Mouse (Mus musculus) adrenal gland, adult 18-20 months (tissue): Measurements from ENCODE around the gene Cdipt. TPM values are rescaled to one million over a fixed set of nuclear protein-coding genes. Genes with fewer than 3 reads are reported as not detected.

Experiments
- DNase-seq, 2 experiments: peaks; one replicate each; pipeline ENCODE4 v3.0.0; 2021 to 2022; ENCODE audit warnings: low spot score in 2 of 2
- total RNA-seq, 2 experiments: library from RNA; stranded (reverse); gene quantifications; 1 replicate in 1 of 2; 2 replicates in 1 of 2; pipeline ENCODE4 v1.2.3; 2021

Cdipt gene
- total RNA-seq, 2 experiments from 2014 or later = 75.0 to 82.1 TPM

- DNase-seq = peak in 1 of 2 experiments; percentile 25
These were observed 48.4 kb downstream of the Cdipt start for GRCm38 (mm10) chr7:127023896-127024690.

DNA sequence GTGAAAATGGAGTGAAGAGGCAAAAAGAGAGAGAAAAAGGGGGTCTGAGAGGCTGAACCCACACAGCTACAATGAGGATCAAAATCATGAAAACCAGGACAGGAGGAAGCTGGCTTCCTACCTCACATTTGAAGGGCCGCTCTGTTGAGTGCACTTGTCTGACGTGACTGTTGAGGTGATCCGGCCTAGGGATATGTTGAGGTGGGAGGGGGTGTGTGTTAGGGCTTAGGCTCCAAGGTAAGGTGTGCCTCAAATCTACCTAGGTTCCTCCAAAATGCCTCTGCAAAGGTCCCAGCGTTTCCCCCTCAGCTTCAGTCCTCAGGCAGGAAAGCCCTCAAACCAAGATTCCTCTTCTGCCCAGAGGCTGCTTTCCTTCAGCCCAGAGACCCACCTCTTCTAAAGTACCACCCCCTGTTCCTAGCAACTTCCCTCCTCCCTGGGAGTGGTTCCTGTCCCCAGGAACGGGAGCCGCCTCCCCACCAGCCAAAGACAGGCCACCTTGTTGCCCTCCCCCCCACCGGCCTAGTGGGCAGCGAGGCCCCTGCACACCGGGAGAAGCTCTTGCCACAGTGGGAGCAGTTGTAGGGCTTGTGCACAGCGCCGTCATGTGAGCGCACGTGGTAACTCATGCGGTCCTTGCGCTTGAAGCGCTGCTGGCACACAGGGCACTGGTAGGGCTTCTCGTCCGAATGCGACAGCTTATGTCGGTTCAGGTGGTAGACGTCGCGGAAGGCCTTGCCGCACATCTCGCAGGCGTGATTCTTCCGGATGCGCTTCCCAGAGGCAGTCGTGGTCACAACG is 49.2 kb downstream of the Cdipt start:
- DNase-seq = peak; percentile 21 to 65

DNA sequence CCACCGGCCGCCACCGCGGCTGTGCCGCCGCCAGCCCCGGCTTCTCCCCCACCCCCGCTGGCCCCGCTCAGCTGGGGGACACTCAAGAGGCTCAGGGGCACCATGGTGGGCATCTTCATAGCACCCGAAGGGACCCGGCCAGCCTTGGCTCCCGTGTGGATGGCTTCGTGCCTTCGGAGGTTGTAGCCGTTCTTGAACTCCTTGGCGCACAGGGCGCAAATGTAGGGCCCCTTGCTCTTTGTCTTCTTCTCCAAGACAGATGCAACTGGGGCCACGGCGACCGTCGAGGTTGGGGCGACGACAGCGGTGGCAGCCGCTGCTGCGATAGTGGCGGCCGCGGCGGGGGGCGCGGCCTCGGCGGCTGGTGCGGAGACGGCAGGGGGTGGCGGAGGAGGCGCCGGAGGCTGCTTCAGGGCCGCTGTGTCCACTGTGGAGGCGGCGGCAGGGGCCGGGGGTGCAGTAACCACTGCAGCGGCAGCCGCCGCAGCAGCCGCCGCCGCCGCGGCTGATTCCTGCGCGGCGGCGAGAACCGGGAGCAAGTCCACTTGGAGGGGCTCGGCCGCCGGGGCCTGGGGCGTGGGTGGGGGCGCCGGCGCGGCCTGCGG is 49.9 kb downstream of the Cdipt start:
- DNase-seq = peak; percentile 59 to 67

GRCm38 (mm10) chr7:127026161-127026600 is 50.5 kb downstream of the Cdipt start:
- peak; percentile 52 to 65 for DNase-seq

DNA sequence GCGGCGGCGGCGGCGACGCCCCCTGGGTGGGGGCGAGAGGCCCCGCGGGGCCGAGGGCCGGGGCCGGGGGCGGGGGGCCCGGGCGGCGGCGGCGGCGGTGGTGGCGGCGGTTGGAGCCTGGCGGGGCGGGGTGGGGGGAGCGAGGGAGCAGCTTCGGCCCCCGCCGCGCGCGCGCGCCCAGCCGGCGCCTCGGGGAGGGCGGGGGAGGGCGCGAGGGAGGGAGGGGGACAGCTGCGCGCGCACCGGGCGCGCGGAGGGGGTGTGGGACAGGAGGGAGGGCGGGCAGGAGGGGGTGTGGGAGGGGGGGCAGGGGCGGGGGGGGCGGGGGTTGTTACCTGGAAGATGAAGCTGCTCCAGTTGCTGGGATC is 50.9 kb downstream of the Cdipt start:
- peak in 1 of 2 experiments; percentile 80 for DNase-seq

- DNase-seq = peak; percentile 98
These were observed 51.4 kb downstream of the Cdipt start, which contains the start of gene Maz for GRCm38 (mm10) chr7:127026984-127027726. Gene Maz (minus strand): TSS chr7:127027037.

DNA sequence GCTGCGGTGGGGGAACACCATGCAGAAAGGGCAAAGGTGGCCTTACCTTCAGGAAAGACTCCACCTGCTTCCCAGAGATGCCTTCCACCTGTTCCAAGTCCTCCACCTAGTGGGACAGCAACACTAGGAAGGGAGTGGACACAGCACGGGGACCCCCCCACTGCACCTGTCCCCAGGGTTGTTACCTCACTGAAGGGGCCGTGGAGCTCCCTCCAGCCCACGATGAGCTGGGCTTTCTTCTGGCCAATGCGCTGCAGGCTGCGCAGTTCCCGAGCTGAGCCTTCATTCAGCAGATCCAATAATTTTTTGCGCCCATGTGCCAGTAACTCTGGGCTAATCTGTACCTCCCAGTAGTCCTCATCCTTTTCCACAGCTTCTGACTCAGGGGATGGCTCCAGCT is 52.2 kb downstream of the Cdipt start:
- DNase-seq = no peak

Other genes starting within 250 kb of the Cdipt start
- 100 to 1,000 TPM; 123 to 131 TPM for gene Mapk3, start 216.3 kb upstream of the Cdipt start, total RNA-seq
- 1 to 10 TPM; 2.7 to 4.3 TPM for gene Gdpd3, start 209.6 kb upstream of the Cdipt start, total RNA-seq
- gene Ypel3, start 199.0 kb upstream of the Cdipt start, total RNA-seq = 10 to 100 TPM; 93.7 to 95.0 TPM
- gene Tbx6, start 194.4 kb upstream of the Cdipt start, total RNA-seq = under 1 TPM; 0.53 to 0.64 TPM
- gene Ppp4c, start 183.4 kb upstream of the Cdipt start, total RNA-seq = 10 to 100 TPM; 75.4 to 85.9 TPM
- gene Fam57b, start 178.2 kb upstream of the Cdipt start, total RNA-seq = 10 to 100 TPM; 17.1 to 63.4 TPM
- not detected for gene 4930451I11Rik, start 144.3 kb upstream of the Cdipt start, total RNA-seq
- gene Doc2a, start 128.5 kb upstream of the Cdipt start, total RNA-seq = under 1 TPM; 0.13 to 0.50 TPM
- 10 to 100 TPM in 1 of 2 experiments, 1 to 10 TPM in 1; 9.8 to 11.8 TPM for gene Hirip3, start 113.9 kb upstream of the Cdipt start, total RNA-seq
- gene Ino80e, start 113.5 kb upstream of the Cdipt start, total RNA-seq = 10 to 100 TPM; 38.4 to 42.5 TPM
- 10 to 100 TPM; 67.1 to 70.6 TPM for gene Taok2, start 91.2 kb upstream of the Cdipt start, total RNA-seq
- gene Tmem219, start 53.0 kb upstream of the Cdipt start, total RNA-seq = 10 to 100 TPM; 30.7 to 32.8 TPM
- gene Kctd13, start 47.0 kb upstream of the Cdipt start, total RNA-seq = 10 to 100 TPM; 18.7 to 21.8 TPM
- 1 to 10 TPM; 1.6 to 1.7 TPM for gene Asphd1, start 26.3 kb upstream of the Cdipt start, total RNA-seq
- gene Sez6l2, start 25.4 kb upstream of the Cdipt start, total RNA-seq = 10 to 100 TPM; 46.6 to 84.4 TPM
- under 1 TPM; 0.42 to 0.70 TPM for gene Cdiptos, start 184 bp downstream of the Cdipt start, total RNA-seq
- 100 to 1,000 TPM in 1 of 2 experiments, 10 to 100 TPM in 1; 92.6 to 135 TPM for gene Mvp, start 38.7 kb downstream of the Cdipt start, total RNA-seq
- 1 to 10 TPM; 1.3 to 3.0 TPM for gene Pagr1b, start 40.6 kb downstream of the Cdipt start, total RNA-seq
- gene Pagr1a, start 41.4 kb downstream of the Cdipt start, total RNA-seq = 10 to 100 TPM in 1 of 2 experiments, 1 to 10 TPM in 1; 5.5 to 16.5 TPM
- 10 to 100 TPM; 12.9 to 27.0 TPM for gene Gm42742, start 45.2 kb downstream of the Cdipt start, total RNA-seq
- 1 to 10 TPM; 3.7 to 4.4 TPM for gene Prrt2, start 45.3 kb downstream of the Cdipt start, total RNA-seq
- 100 to 1,000 TPM in 1 of 2 experiments, 10 to 100 TPM in 1; 86.0 to 132 TPM for gene Maz, start 51.1 kb downstream of the Cdipt start, total RNA-seq
- 1 to 10 TPM; 1.7 to 2.4 TPM for gene Kif22, start 66.6 kb downstream of the Cdipt start, total RNA-seq
- not detected for gene Zg16, start 111.4 kb downstream of the Cdipt start, total RNA-seq
- gene AI467606, start 115.4 kb downstream of the Cdipt start, total RNA-seq = 1 to 10 TPM in 1 of 2 experiments, under 1 TPM in 1; 0.96 to 1.6 TPM
- gene Qprt, start 146.3 kb downstream of the Cdipt start, total RNA-seq = under 1 TPM; 0.30 to 0.51 TPM
- 1 to 10 TPM in 1 of 2 experiments, under 1 TPM in 1; 0.89 to 1.3 TPM for gene Spn, start 161.9 kb downstream of the Cdipt start, total RNA-seq
- gene Cd2bp2, start 220.1 kb downstream of the Cdipt start, total RNA-seq = 10 to 100 TPM; 51.6 to 62.3 TPM
- gene Tbc1d10b, start 232.6 kb downstream of the Cdipt start, total RNA-seq = 10 to 100 TPM; 43.3 to 47.5 TPM
- 10 to 100 TPM in 1 of 2 experiments, under 1 TPM in 1; 0.66 to 16.3 TPM for gene Mylpf, start 233.0 kb downstream of the Cdipt start, total RNA-seq